Mouse (Mus musculus) small intestine, adult 2 months (tissue): Measurements from ENCODE around the gene Ptf1a.

Experiments
- CTCF ChIP-seq: fragments of 200-500 bp; IDR thresholded peaks from 2 replicates; pipeline ENCODE4 v1.5.1; 2012; ENCODE audit warnings: low read depth, mild to moderate bottlenecking, control low read depth, inconsistent platforms, low read length, moderate library complexity, mixed read lengths; ENCODE audit not compliant: insufficient replicate concordance, insufficient read length; ENCODE audit errors: extremely low read depth
- POLR2A ChIP-seq: fragments of 200-500 bp; IDR thresholded peaks from 2 replicates; pipeline ENCODE4 v1.6.1; 2012; ENCODE audit warnings: low read depth, mild to moderate bottlenecking, control low read depth, inconsistent platforms, low read length, moderate library complexity

- no peak for TF ChIP-seq CTCF
- no peak for TF ChIP-seq POLR2A
Measured at GRCm38 (mm10) chr2:19490262-19490661, 44.8 kb downstream of the Ptf1a start.
